Mouse (Mus musculus) kidney, embryonic 15.5 days (tissue): ENCODE measurements around the gene Sergef. TPM values are rescaled to one million over a fixed set of nuclear protein-coding genes. Genes with fewer than 3 reads are reported as not detected.

Experiments used
- ATAC-seq: fragments of 200-750 bp; cut with Nextera tagmentation; replicated peaks from 2 replicates; pipeline ENCODE4 v1.8.0; 2017; ENCODE audit warnings: moderate TSS enrichment; ENCODE audit not compliant: low FRiP score
- H3K27ac ChIP-seq: fragments of 300-500 bp; sonication (generic); 2 replicates; pipeline ENCODE4 v1.5.1; 2015; ENCODE audit warnings: mild to moderate bottlenecking, inconsistent platforms
- H3K27me3 ChIP-seq: fragments of 300-500 bp; sonication (generic); 2 replicates; pipeline ENCODE4 v1.6.1; 2015; ENCODE audit warnings: inconsistent platforms
- H3K36me3 ChIP-seq: fragments of 300-500 bp; sonication (generic); 2 replicates; pipeline ENCODE4 v1.6.1; 2015; ENCODE audit warnings: inconsistent platforms
- H3K4me1 ChIP-seq: fragments of 300-500 bp; sonication (generic); 2 replicates; pipeline ENCODE4 v1.6.1; 2015; ENCODE audit warnings: inconsistent platforms
- H3K4me2 ChIP-seq: fragments of 300-500 bp; sonication (generic); 2 replicates; pipeline ENCODE4 v1.6.1; 2015; ENCODE audit warnings: moderate library complexity, mild to moderate bottlenecking, inconsistent platforms
- H3K4me3 ChIP-seq: fragments of 300-500 bp; sonication (generic); replicated peaks from 2 replicates; pipeline ENCODE4 v1.5.1; 2015; ENCODE audit warnings: mild to moderate bottlenecking, inconsistent platforms
- H3K9ac ChIP-seq: fragments of 300-500 bp; sonication (generic); 2 replicates; pipeline ENCODE4 v1.6.1; 2015; ENCODE audit warnings: mild to moderate bottlenecking, inconsistent platforms
- H3K9me3 ChIP-seq: fragments of 300-500 bp; sonication (generic); replicated peaks from 2 replicates; pipeline ENCODE4 v1.6.1; 2016; ENCODE audit warnings: inconsistent platforms
- WGBS: fragments of 180-500 bp; shearing (Covaris S2); methylation state at CpG from one replicate; pipeline ENCODE4 v1.1.7; 2015; ENCODE audit warnings: mixed read lengths; 5-methylcytosine and 5-hydroxymethylcytosine counted together
- polyA plus RNA-seq: library from polyadenylated mRNA; unstranded; fragments of >200 nt; fragmentation: Nextera tagmentation; extraction: Ambion mirVana; gene quantifications from 2 replicates; pipeline ENCODE4 v1.2.1, GENCODE M21; 2015

The Sergef gene
- polyA plus RNA-seq, 1 experiment from 2014 or later = 13.9 TPM

GRCm38 (mm10) chr7:46551173-46551572, 88.4 kb downstream of the Sergef start:
- no peaks in the 10 kb centered on the region for H3K27me3 ChIP-seq
- no peaks in the 10 kb centered on the region; the same call in 1 of the 2 replicates for H3K4me1 ChIP-seq
- WGBS = 87% methylated on average over 7 of the region's 7 CpGs
- H3K27ac ChIP-seq = no peak overlapping the region
- no peak overlapping the region for H3K9ac ChIP-seq
- no peak for ATAC-seq
- no peaks in the 10 kb centered on the region for H3K9me3 ChIP-seq
- H3K4me2 ChIP-seq = no peak overlapping the region
- H3K36me3 ChIP-seq = no peaks in the 10 kb centered on the region
- H3K4me3 ChIP-seq = no peak overlapping the region

- WGBS = 78% methylated on average over 3 of the region's 3 CpGs
- H3K9ac ChIP-seq = no peak overlapping the region
- ATAC-seq = no peak
- no peaks in the 10 kb centered on the region for H3K9me3 ChIP-seq
- no peak overlapping the region for H3K27ac ChIP-seq
- H3K4me1 ChIP-seq = no peaks in the 10 kb centered on the region; the same call in 1 of the 2 replicates
- H3K36me3 ChIP-seq = no peaks in the 10 kb centered on the region
- H3K4me3 ChIP-seq = no peak overlapping the region
- H3K4me2 ChIP-seq = no peak overlapping the region
- H3K27me3 ChIP-seq = no peaks in the 10 kb centered on the region
Observed at GRCm38 (mm10) chr7:46548124-46548523, 91.5 kb downstream of the Sergef start.

GRCm38 (mm10) chr7:46547642-46548041, 92.0 kb downstream of the Sergef start:
- H3K27ac ChIP-seq = no peak overlapping the region
- 92% methylated on average over 3 of the region's 3 CpGs for WGBS
- no peaks in the 10 kb centered on the region for H3K9me3 ChIP-seq
- H3K4me1 ChIP-seq = no peaks in the 10 kb centered on the region; the same call in 1 of the 2 replicates
- no peaks in the 10 kb centered on the region for H3K27me3 ChIP-seq
- no peak overlapping the region for H3K4me3 ChIP-seq
- no peak for ATAC-seq
- no peak overlapping the region for H3K4me2 ChIP-seq
- H3K36me3 ChIP-seq = no peaks in the 10 kb centered on the region
- no peak overlapping the region for H3K9ac ChIP-seq

GRCm38 (mm10) chr7:46546539-46546938, 93.1 kb downstream of the Sergef start:
- no peak for ATAC-seq
- no peak overlapping the region for H3K9ac ChIP-seq
- no peak overlapping the region for H3K4me3 ChIP-seq
- no peaks in the 10 kb centered on the region for H3K4me1 ChIP-seq
- H3K4me2 ChIP-seq = no peak overlapping the region
- WGBS = 53% methylated on average over 4 of the region's 4 CpGs
- H3K27me3 ChIP-seq = no peaks in the 10 kb centered on the region
- no peaks in the 10 kb centered on the region for H3K36me3 ChIP-seq
- H3K27ac ChIP-seq = no peak overlapping the region
- no peaks in the 10 kb centered on the region for H3K9me3 ChIP-seq

- Histone ChIP-seq H3K27ac (no peak overlapping the region), H3K4me3 (no peak overlapping the region), H3K4me1 (no peaks in the 10 kb centered on the region), H3K9ac (no peak overlapping the region), H3K27me3 (no peaks in the 10 kb centered on the region), H3K4me2 (no peak overlapping the region), H3K9me3 (no peaks in the 10 kb centered on the region), H3K36me3 (no peaks in the 10 kb centered on the region)
- 83% methylated on average over 12 of the region's 12 CpGs for WGBS
- ATAC-seq = no peak
Observed at GRCm38 (mm10) chr7:46544195-46544641, 95.4 kb downstream of the Sergef start.

- H3K9me3 ChIP-seq = no peaks in the 10 kb centered on the region
- no peak overlapping the region for H3K27ac ChIP-seq
- 94% methylated on average over 3 of the region's 3 CpGs for WGBS
Observed at GRCm38 (mm10) chr7:46542117-46542516, 97.5 kb downstream of the Sergef start.

GRCm38 (mm10) chr7:46540616-46541015, 99.0 kb downstream of the Sergef start:
- H3K36me3 ChIP-seq = no peaks in the 10 kb centered on the region
- 69% methylated on average over 1 of the region's 1 CpGs for WGBS
- 0 out of 2 replicates have a peak, but pooled peaks cover 1% of the 10 kb centered on the region for H3K4me1 ChIP-seq
- no peak overlapping the region for H3K9ac ChIP-seq
- ATAC-seq = no peak
- H3K9me3 ChIP-seq = no peaks in the 10 kb centered on the region
- H3K4me2 ChIP-seq = no peak overlapping the region
- H3K27ac ChIP-seq = no peak overlapping the region
- H3K4me3 ChIP-seq = no peak overlapping the region
- no peaks in the 10 kb centered on the region for H3K27me3 ChIP-seq

More at GRCm38 (mm10) chr7:46542117-46542516, 97.5 kb downstream of the Sergef start:
- Histone ChIP-seq H3K4me2 (no peak overlapping the region), H3K9ac (no peak overlapping the region), H3K36me3 (no peaks in the 10 kb centered on the region), H3K4me3 (no peak overlapping the region), H3K27me3 (no peaks in the 10 kb centered on the region), H3K4me1 (no peaks in the 10 kb centered on the region)
- ATAC-seq = no peak

- H3K27me3 ChIP-seq = no peaks in the 10 kb centered on the region
- H3K9me3 ChIP-seq = no peaks in the 10 kb centered on the region
- H3K27ac ChIP-seq = no peak overlapping the region
- no peak overlapping the region for H3K4me3 ChIP-seq
- H3K4me1 ChIP-seq = 0 out of 2 replicates have a peak, but pooled peaks cover 3% of the 10 kb centered on the region
- H3K9ac ChIP-seq = no peak overlapping the region
- WGBS = 80% methylated on average over 9 of the region's 9 CpGs
- no peaks in the 10 kb centered on the region for H3K36me3 ChIP-seq
- no peak overlapping the region for H3K4me2 ChIP-seq
- no peak for ATAC-seq
Observed at GRCm38 (mm10) chr7:46536456-46537097, 103.0 kb downstream of the Sergef start.

- WGBS = 26% methylated on average over 10 of the region's 10 CpGs
- Histone ChIP-seq H3K4me2 (no peak overlapping the region), H3K27me3 (no peaks in the 10 kb centered on the region), H3K4me1 (0 out of 2 replicates have a peak, but pooled peaks cover 3% of the 10 kb centered on the region), H3K4me3 (no peak overlapping the region), H3K36me3 (no peaks in the 10 kb centered on the region), H3K9ac (no peak overlapping the region), H3K9me3 (no peaks in the 10 kb centered on the region), H3K27ac (no peak overlapping the region)
- ATAC-seq = peak; percentile 54; the same call in 1 of the 2 replicates
Observed at GRCm38 (mm10) chr7:46535429-46535799, 104.2 kb downstream of the Sergef start.

GRCm38 (mm10) chr7:46534767-46535428, 104.7 kb downstream of the Sergef start:
- H3K9ac ChIP-seq = no peak overlapping the region
- H3K4me2 ChIP-seq = no peak overlapping the region
- no peak for ATAC-seq
- no peaks in the 10 kb centered on the region for H3K36me3 ChIP-seq
- WGBS = 78% methylated on average over 11 of the region's 11 CpGs
- no peak overlapping the region for H3K27ac ChIP-seq
- H3K27me3 ChIP-seq = no peaks in the 10 kb centered on the region
- 0 out of 2 replicates have a peak, but pooled peaks cover 3% of the 10 kb centered on the region for H3K4me1 ChIP-seq
- no peak overlapping the region for H3K4me3 ChIP-seq
- H3K9me3 ChIP-seq = no peaks in the 10 kb centered on the region

GRCm38 (mm10) chr7:46533518-46533917, 106.1 kb downstream of the Sergef start:
- H3K27me3 ChIP-seq = no peaks in the 10 kb centered on the region
- no peak overlapping the region for H3K27ac ChIP-seq
- ATAC-seq = no peak
- H3K4me2 ChIP-seq = no peak overlapping the region
- no peak overlapping the region for H3K4me3 ChIP-seq
- 0 out of 2 replicates have a peak, but pooled peaks cover 3% of the 10 kb centered on the region for H3K4me1 ChIP-seq
- no peaks in the 10 kb centered on the region for H3K36me3 ChIP-seq
- no peaks in the 10 kb centered on the region for H3K9me3 ChIP-seq
- H3K9ac ChIP-seq = no peak overlapping the region
- WGBS = 86% methylated on average over 11 of the region's 11 CpGs

- no peak overlapping the region for H3K4me2 ChIP-seq
- H3K27me3 ChIP-seq = no peaks in the 10 kb centered on the region
- H3K4me3 ChIP-seq = no peak overlapping the region
- H3K4me1 ChIP-seq = 0 out of 2 replicates have a peak, but pooled peaks cover 3% of the 10 kb centered on the region
- H3K36me3 ChIP-seq = no peaks in the 10 kb centered on the region
- no peak overlapping the region for H3K9ac ChIP-seq
- no peaks in the 10 kb centered on the region for H3K9me3 ChIP-seq
- WGBS = 84% methylated on average over 5 of the region's 5 CpGs
- no peak for ATAC-seq
- no peak overlapping the region for H3K27ac ChIP-seq
Observed at GRCm38 (mm10) chr7:46531345-46531744, 108.3 kb downstream of the Sergef start.
